Mouse (Mus musculus): ENCODE results near the gene Pde12. TPM values are rescaled to one million over a fixed set of nuclear protein-coding genes. Genes with fewer than 3 reads are reported as not detected.

Gene Pde12
- total RNA-seq, 2 experiments from 2014 or later: 4.5 to 4.6 TPM

DNA sequence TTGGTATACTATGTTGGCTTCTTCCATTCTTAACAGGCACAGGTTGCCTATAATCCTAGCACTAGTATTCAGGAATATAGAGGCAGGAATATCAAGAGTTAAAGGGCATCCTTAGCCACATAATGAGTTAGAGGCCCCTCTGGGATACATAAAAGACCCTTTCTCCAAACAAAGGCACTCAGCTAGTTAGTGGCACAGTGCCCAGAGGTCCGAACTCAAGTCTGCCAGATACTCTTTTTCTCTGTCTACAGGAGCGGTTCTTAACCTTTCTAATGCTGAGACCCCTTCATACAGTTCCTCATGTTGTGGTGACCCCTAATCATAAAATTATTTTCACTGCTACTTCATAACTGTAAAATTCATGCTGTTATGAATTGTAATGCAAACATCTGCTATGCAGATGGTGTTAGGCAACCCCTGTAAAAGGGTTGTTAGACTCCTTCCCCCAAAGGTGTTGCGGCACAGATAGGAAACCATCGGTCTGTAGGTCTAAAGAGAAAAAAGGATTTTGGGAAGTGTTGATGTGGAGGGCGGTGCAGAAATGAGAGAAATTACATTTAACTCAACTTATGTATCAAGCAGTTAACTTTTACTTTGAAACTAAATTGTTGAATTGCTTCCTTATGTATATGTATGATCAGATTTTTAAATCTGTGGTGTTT, 23.6 kb downstream of the Pde12 start:
- no peak for DNase-seq
- intact Hi-C loops (cut with DNase I): no loop called here

DNA sequence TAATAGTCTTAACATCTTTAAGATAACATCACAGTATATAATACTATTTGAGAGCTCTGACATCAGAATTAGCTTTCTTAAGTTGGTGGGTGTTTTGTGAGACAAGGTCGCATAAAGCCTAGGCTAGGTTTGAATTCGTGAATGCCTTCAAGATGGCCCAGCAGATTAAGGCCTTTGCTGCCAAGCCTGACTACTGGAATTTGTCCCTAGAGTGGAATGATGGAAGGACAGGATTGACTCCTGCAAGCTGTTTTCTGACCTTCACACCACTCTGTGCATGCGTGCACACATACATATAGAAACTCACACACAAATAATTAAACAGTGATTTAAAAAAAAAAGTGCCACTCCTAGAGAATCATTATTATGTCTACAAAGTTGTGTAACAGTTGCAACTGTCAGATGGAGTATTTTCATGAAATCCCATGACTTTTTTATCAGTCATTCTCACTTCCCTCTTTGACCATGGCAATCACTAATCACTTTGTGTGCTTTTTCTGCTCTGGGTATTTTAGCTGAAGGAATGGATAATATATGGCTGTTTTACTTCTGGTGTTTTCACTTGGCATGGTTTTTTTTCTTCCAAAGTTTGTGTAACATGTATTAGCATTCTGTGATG, 26.6 kb downstream of the Pde12 start:
- DNase-seq: no peak
- intact Hi-C loops (cut with DNase I): no loop called here

DNA sequence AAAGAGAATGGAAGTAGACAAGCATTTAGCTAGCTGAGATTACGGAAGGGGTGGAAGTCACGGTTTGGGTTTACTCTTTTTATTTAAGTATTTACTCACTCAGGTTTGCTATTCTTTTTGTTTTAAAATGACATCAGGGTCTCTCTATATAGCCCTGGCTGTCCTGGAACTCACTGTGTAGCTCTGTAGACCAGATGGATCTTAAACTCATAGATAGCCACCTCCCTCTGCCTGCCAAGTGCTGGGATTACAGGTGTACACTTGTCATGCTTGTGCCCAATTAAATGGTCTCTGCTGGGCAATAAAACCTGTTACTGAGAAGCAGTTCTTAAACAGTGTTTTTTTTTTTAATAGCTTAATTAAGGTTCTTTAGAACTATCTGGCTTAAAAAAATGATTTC, 29.7 kb downstream of the Pde12 start:
- no peak for DNase-seq
- intact Hi-C loops (cut with DNase I): loop anchor here (1.0 to 5.0 kb wide), 4 partner anchors 28 to 217 kb away; no protein-coding TSS in a partner anchor

DNA sequence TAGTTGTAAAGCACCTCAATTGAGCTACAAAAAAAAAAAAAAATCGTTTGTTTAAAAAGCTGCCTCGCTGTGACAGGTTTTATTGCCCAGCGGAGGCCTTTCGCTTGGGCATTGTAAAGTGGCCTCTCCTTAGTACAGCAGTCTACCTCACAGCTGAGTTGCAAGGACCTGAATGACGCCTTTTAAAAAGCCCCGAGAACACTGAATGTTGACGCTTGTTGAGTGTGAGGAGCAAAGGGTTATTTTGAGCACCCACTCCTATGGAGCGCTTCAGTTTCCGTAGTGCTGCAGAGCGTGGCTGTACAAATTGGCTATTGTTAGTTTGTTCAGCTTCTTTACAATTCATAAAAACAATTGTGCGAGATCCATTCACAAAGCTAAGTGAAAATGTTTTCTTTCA, 30.4 kb downstream of the Pde12 start:
- intact Hi-C loops (cut with DNase I): loop anchor here (1.0 to 5.0 kb wide), 4 partner anchors 29 to 218 kb away; no protein-coding TSS in a partner anchor
- peak in 1 of 2 experiments; percentile 13 for DNase-seq

DNA sequence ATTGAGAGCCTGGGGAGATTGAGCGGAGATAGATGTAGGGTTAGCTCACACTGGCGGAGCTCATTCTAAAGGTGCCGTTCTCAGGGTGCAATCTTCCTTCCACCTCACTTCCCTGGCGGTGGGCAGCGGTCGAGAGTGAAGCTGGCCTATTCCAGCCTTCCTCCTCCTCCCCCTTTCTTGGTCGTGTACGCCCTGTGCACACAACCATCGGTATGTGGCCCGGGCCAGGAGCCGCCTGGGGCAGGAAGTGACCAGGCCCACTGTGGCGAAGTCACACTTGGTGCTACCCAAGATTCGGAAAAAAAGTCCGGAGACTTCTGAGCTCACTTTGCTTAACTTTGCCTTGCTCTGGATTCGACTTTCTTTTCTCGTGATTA, 31.0 kb downstream of the Pde12 start:
- peak; percentile 63 to 71 for DNase-seq
- intact Hi-C loops (cut with DNase I): loop anchor here (1.0 to 5.0 kb wide), 4 partner anchors 30 to 219 kb away; no protein-coding TSS in a partner anchor

DNA sequence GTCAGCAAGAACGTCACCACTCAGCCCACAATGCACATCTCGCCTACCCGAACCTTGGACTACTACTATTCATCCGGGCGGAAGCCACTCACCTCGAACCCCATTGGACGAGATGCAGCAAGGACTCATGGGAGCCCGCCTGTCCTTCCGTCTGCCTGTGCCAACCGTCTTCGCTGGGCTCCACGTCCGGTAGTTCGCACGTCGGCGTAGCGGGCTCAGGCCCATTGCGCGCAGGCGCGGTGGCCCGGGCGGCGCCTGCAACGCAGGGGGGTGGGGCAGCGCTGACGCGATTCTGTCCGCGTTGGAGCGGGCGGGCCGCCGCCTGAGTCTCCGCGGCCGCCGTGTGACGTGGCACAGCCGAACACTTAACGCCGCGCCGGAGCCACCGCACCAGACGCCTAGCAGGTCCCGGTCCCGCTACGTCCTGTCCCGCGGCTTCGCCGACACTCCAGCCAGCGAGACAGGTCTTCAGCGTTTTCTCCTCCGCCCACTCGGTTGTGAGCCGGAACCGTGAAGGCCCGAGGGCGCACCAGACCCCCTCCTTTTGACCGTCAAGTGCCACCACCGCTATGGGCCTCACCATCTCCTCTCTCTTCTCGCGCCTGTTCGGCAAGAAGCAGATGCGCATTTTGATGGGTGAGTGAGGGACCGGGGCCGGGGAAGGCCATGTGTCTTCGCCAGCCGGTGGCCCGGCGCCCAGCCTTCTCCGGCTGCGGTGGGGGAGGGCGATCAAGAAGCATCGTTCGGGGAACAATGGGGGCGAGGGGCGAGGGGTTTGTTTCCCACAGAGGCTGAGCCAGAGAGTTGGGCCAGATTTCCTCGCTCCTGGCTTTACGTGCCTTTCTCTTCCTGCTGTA, 31.6 kb downstream of the Pde12 start, which contains the start of gene Arf4:
TSS of gene Arf4 (plus strand) at position 224 of the 857 bp plus-strand sequence.
- intact Hi-C loops (cut with DNase I): loop anchor here (2.0 to 5.0 kb wide), 3 partner anchors 56 to 219 kb away; no protein-coding TSS in a partner anchor
- peak; percentile 96 to 97 for DNase-seq

DNA sequence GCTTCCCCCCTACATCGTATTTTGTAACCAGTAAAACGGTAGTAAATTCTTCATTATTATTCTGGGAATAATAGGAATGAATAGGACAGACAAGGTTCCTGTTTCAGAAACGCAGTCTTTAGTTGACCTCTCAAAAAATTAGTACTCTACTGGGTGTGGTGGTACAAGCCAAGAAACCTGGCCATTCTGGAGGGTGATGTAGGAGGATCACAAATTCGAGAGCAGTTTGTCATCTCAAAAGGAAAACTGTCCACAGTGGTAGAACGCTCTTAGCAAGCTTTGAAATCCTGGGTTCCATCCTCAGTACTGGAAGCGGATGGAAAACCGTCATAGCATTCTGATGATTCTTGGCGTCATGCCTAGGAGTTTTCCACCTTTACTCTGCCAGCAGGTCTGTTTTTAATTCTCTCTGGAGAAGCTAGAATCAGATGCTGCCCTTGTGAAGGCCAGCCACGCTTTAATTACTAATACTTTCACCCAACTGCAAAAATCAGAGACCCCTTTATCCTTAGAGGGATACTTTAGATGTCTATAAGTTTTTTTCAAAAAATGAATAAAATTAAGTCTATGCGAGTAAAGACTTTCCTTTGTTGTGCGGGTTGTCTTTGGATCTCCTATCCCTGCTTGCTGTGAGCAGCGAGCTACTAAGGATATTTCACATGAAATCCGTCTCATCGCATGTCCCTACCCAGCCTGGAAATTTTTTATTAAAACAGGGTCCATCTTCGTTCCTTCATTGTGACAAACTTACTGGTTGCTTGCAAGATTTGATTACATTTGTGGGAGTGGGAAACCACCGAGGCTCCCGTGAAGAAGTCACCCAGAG, 32.4 kb downstream of the Pde12 start:
- intact Hi-C loops (cut with DNase I): loop anchor here (5.0 kb wide), 2 partner anchors 55 to 220 kb away; no protein-coding TSS in a partner anchor
- peak; percentile 43 to 44 for DNase-seq

DNA sequence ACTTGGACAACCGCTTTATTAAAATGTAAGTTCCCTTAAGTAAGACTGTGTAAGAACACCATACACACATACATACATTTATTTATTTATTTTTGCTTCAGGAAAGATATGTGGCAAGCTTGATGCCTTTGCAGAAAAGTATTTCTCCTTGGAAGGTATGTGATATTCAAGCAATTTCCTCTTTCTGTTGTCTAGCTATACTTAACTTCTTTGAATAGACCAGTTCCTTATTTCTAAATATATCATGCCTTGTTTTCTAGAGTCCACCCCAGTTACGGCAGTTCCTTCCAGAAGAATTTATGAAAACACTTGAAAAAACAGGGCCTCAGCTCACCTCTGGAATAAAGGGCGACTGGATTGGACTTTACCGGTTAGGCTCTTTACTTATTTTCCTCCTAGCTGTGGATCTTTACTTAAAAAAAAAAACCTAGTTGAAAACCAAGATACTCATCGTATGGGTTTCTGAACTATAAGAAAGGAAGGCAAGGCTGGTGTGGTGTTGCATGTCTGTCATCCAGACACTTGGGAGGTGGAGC, 43.0 kb downstream of the Pde12 start:
- DNase-seq: no peak
- intact Hi-C loops (cut with DNase I): no loop called here

DNA sequence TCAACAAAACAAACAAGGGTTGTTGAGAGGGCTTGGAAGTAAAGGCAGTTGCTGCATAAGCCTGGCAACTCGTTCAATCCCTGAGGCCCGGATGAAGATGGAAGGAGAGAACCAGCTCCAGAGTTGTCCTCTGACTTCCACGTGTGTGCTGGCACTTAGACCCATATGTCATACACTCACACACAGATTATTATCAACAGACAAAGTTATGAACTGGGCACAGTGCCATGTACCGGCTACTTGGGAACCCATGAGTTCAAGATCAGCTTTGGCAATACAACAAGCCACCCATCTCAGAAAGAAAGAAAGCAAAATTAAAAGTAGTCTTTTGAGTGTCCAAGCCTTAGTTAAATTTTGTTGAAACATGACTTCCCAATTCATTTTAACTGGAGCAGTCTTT, 44.4 kb downstream of the Pde12 start:
- no peak for DNase-seq
- intact Hi-C loops (cut with DNase I): no loop called here

DNA sequence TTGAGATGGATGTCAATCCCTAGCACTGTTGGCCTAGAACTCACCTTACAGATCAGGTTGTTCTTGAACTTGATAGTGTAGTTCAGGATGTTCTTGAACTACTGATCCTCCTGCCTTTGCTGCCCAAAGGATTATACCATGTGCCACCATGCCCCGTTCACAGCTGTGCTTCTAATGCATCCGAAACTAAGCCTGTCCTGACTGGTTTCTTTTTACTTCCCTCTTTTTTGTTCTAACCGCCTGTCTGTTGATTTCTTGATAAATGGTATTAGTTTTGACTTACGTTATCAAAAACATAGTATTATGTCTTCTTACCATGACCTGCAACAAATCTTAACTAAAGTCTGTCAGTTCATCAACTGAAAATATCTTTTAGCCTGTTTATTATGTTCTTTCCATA, 59.0 kb downstream of the Pde12 start:
- intact Hi-C loops (cut with DNase I): no loop called here
- DNase-seq: no peak

Small RNAs within 50 kb of the gene (microRNA-seq; reads per million reads assigned to microRNA genes)
- 0.72 to 1.3 reads per million in 2 experiments for gene Mir7672 (ENCODE audit: borderline number of aligned reads in 2 of 2)

Other genes starting within 250 kb of the Pde12 start
- 100 to 1,000 TPM; 283 to 332 TPM for gene Slmap, start 135.0 kb downstream of the Pde12 start, total RNA-seq (2021)
- gene Dennd6a, start 96.0 kb downstream of the Pde12 start, total RNA-seq (2021): 10 to 100 TPM; 16.3 TPM
- 10 to 100 TPM; 66.7 to 78.0 TPM for gene Arf4, start 31.8 kb downstream of the Pde12 start, total RNA-seq (2021)
- under 1 TPM; 0.03 TPM for gene Dnah12, start 23.4 kb upstream of the Pde12 start, total RNA-seq (2021)
- 10 to 100 TPM; 89.6 to 92.3 TPM for gene Asb14, start 224.7 kb upstream of the Pde12 start, total RNA-seq (2021)

Data from heart, postnatal 36 days (tissue).